Mouse (Mus musculus) forebrain, embryonic 10.5 days (tissue): ENCODE results near the gene Itpr3. TPM values are rescaled to one million over a fixed set of nuclear protein-coding genes. Genes with fewer than 3 reads are reported as not detected.

Source experiments
- DNase-seq: peaks from one replicate; pipeline ENCODE4 v3.0.0-alpha.2; 2017; ENCODE audit warnings: low spot score; ENCODE audit errors: extremely low spot score
- H3K27ac ChIP-seq: fragments of 300-500 bp; sonication (generic); 2 replicates; pipeline ENCODE4 v1.5.1; 2016; ENCODE audit warnings: mild to moderate bottlenecking
- H3K27me3 ChIP-seq: fragments of 300-500 bp; sonication (generic); 2 replicates; pipeline ENCODE4 v1.6.1; 2016; ENCODE audit warnings: mild to moderate bottlenecking; ENCODE audit not compliant: poor library complexity, severe bottlenecking
- H3K36me3 ChIP-seq: fragments of 300-500 bp; sonication (generic); replicated peaks from 2 replicates; pipeline ENCODE4 v1.6.1; 2016; ENCODE audit warnings: mild to moderate bottlenecking, moderate library complexity
- H3K4me1 ChIP-seq: fragments of 300-500 bp; sonication (generic); 2 replicates; pipeline ENCODE4 v1.6.1; 2016
- H3K4me3 ChIP-seq: fragments of 300-500 bp; sonication (generic); 2 replicates; pipeline ENCODE4 v1.5.1; 2016; ENCODE audit warnings: mild to moderate bottlenecking, moderate library complexity
- H3K9me3 ChIP-seq: fragments of 300-500 bp; sonication (generic); 2 replicates; pipeline ENCODE4 v1.6.1; 2016; ENCODE audit warnings: mild to moderate bottlenecking, moderate library complexity
- WGBS: fragments of 180-500 bp; shearing (Covaris S2); methylation state at CpG from one replicate; pipeline ENCODE4 v1.1.7; 2016; 5-methylcytosine and 5-hydroxymethylcytosine counted together
- microRNA-seq: library from miRNA; unstranded; fragments of <30 nt; microRNA quantifications from one replicate; pipeline ENCODE4, GENCODE M21; 2017
- polyA plus RNA-seq: library from polyadenylated mRNA; unstranded; fragments of >200 nt; fragmentation: Nextera tagmentation; extraction: Ambion mirVana; gene quantifications from 2 replicates; pipeline ENCODE4 v1.2.1, GENCODE M21; 2016

The Itpr3 gene
- polyA plus RNA-seq, 1 experiment from 2014 or later = 1.6 TPM

GRCm38 (mm10) chr17:27165054-27165773 lies 108.1 kb downstream of the Itpr3 start:
- H3K27ac ChIP-seq = no peak overlapping the region
- no peaks in the 10 kb centered on the region for H3K36me3 ChIP-seq
- peaks cover 24% of the 10 kb centered on the region; the same call in 1 of the 2 replicates for H3K4me1 ChIP-seq
- DNase-seq = no peak
- H3K9me3 ChIP-seq = no peaks in the 10 kb centered on the region
- H3K27me3 ChIP-seq = peaks cover 3% of the 10 kb centered on the region; the same call in 1 of the 2 replicates
- WGBS = 70% methylated on average over 8 of the region's 8 CpGs
- no peak overlapping the region for H3K4me3 ChIP-seq

- no peak overlapping the region for H3K4me3 ChIP-seq
- peaks cover 28% of the 10 kb centered on the region for H3K4me1 ChIP-seq
- H3K36me3 ChIP-seq = no peaks in the 10 kb centered on the region
- DNase-seq = no peak
- WGBS = 72% methylated on average over 6 of the region's 6 CpGs
- H3K9me3 ChIP-seq = no peaks in the 10 kb centered on the region
- no peak overlapping the region for H3K27ac ChIP-seq
- H3K27me3 ChIP-seq = peaks cover 3% of the 10 kb centered on the region; the same call in 1 of the 2 replicates
Observed at GRCm38 (mm10) chr17:27166901-27167300, 109.8 kb downstream of the Itpr3 start.

- 79% methylated on average over 4 of the region's 4 CpGs for WGBS
- peaks cover 3% of the 10 kb centered on the region; the same call in 1 of the 2 replicates for H3K27me3 ChIP-seq
- H3K27ac ChIP-seq = no peak within 1 kb of the TSS
- no peaks in the 10 kb centered on the region for H3K36me3 ChIP-seq
- no peak within 1 kb of the TSS for H3K4me3 ChIP-seq
- no peaks in the 10 kb centered on the region for H3K9me3 ChIP-seq
- no peak for DNase-seq
- peaks cover 28% of the 10 kb centered on the region for H3K4me1 ChIP-seq
Observed at GRCm38 (mm10) chr17:27167545-27167944, 110.4 kb downstream of the Itpr3 start, which contains the start of gene Ip6k3. TSS of gene Ip6k3 (minus strand) at chr17:27167795.

- Histone ChIP-seq H3K27ac (no peak overlapping the region), H3K36me3 (no peaks in the 10 kb centered on the region), H3K4me3 (no peak overlapping the region), H3K9me3 (no peaks in the 10 kb centered on the region), H3K4me1 (peaks cover 21% of the 10 kb centered on the region), H3K27me3 (peaks cover 3% of the 10 kb centered on the region; the same call in 1 of the 2 replicates)
- DNase-seq = no peak
- WGBS = 91% methylated on average over 4 of the region's 4 CpGs
Observed at GRCm38 (mm10) chr17:27168569-27168968, 111.5 kb downstream of the Itpr3 start.

- 76% methylated on average over 11 of the region's 11 CpGs for WGBS
- no peak for DNase-seq
- H3K36me3 ChIP-seq = no peaks in the 10 kb centered on the region
- H3K4me1 ChIP-seq = peaks cover 32% of the 10 kb centered on the region
- peaks cover 3% of the 10 kb centered on the region; the same call in 1 of the 2 replicates for H3K27me3 ChIP-seq
- H3K27ac ChIP-seq = peak overlapping the region; percentile 65
- no peak overlapping the region for H3K4me3 ChIP-seq
- H3K9me3 ChIP-seq = no peaks in the 10 kb centered on the region
Observed at GRCm38 (mm10) chr17:27169952-27170695, 113.0 kb downstream of the Itpr3 start.

- Histone ChIP-seq H3K4me1 (peaks cover 42% of the 10 kb centered on the region), H3K36me3 (no peaks in the 10 kb centered on the region), H3K9me3 (no peaks in the 10 kb centered on the region), H3K27ac (no peak overlapping the region), H3K27me3 (peaks cover 3% of the 10 kb centered on the region; the same call in 1 of the 2 replicates), H3K4me3 (no peak overlapping the region)
- no peak for DNase-seq
- 81% methylated on average over 5 of the region's 5 CpGs for WGBS
Observed at GRCm38 (mm10) chr17:27171121-27171520, 114.0 kb downstream of the Itpr3 start.

Small RNA genes lying within 50 kb of the gene (microRNA-seq; reads per million reads assigned to microRNA genes)
- not detected for gene Mir7677

Other genes with a start within 250 kb of the Itpr3 start
- gene Nkx2-5, start 212.3 kb upstream of the Itpr3 start, polyA plus RNA-seq = not detected in 2 replicates
- 11.7 and 12.5 TPM in 2 replicates for gene Kifc5b, start 140.2 kb upstream of the Itpr3 start, polyA plus RNA-seq
- gene Phf1, start 124.3 kb upstream of the Itpr3 start, polyA plus RNA-seq = 2.8 and 2.9 TPM in 2 replicates
- 180 and 184 TPM in 2 replicates for gene Cuta, start 117.7 kb upstream of the Itpr3 start, polyA plus RNA-seq
- gene Syngap1, start 116.1 kb upstream of the Itpr3 start, polyA plus RNA-seq = 1.5 and 1.9 TPM in 2 replicates
- gene Zbtb9, start 84.1 kb upstream of the Itpr3 start, polyA plus RNA-seq = 17.5 and 20.1 TPM in 2 replicates
- 3.1 and 3.4 TPM in 2 replicates for gene Bak1, start 28.3 kb upstream of the Itpr3 start, polyA plus RNA-seq
- gene Uqcc2, start 76.6 kb downstream of the Itpr3 start, polyA plus RNA-seq = 394 and 405 TPM in 2 replicates
- 0.06 TPM in 1 of 2 replicates, not detected in the other for gene Ip6k3, start 110.5 kb downstream of the Itpr3 start, polyA plus RNA-seq
- gene Lemd2, start 147.2 kb downstream of the Itpr3 start, polyA plus RNA-seq = 14.8 TPM in 2 replicates